Mouse (Mus musculus) cerebellum, adult 11-12 months (tissue): ENCODE data around the gene Larp1.

Source experiments
- DNase-seq: peaks from one replicate; pipeline ENCODE4 v3.0.0; 2022

Gene Larp1

GRCm38 (mm10) chr11:58003734-58004133, 5.1 kb upstream of the Larp1 start:
- DNase-seq = no peak

- no peak for DNase-seq
Measured at GRCm38 (mm10) chr11:58005110-58005509, 3.8 kb upstream of the Larp1 start.

- no peak for DNase-seq
Measured at GRCm38 (mm10) chr11:58008013-58008412, 851 bp upstream of the Larp1 start.

GRCm38 (mm10) chr11:58008437-58009050, 320 bp upstream of the Larp1 start:
- peak; percentile 88 for DNase-seq

GRCm38 (mm10) chr11:58009516-58010141, 765 bp downstream of the Larp1 start:
- peak; percentile 76 for DNase-seq

- no peak for DNase-seq
Measured at GRCm38 (mm10) chr11:58010226-58010781, 1.4 kb downstream of the Larp1 start.

GRCm38 (mm10) chr11:58010930-58011329, 2.1 kb downstream of the Larp1 start:
- DNase-seq = no peak

GRCm38 (mm10) chr11:58011813-58012212, 2.9 kb downstream of the Larp1 start:
- DNase-seq = no peak

GRCm38 (mm10) chr11:58012674-58013073, 3.8 kb downstream of the Larp1 start:
- no peak for DNase-seq

- DNase-seq = no peak
Measured at GRCm38 (mm10) chr11:58013100-58013499, 4.2 kb downstream of the Larp1 start.

- no peak for DNase-seq
Measured at GRCm38 (mm10) chr11:58014604-58015003, 5.7 kb downstream of the Larp1 start.

- DNase-seq = no peak
Measured at GRCm38 (mm10) chr11:58015339-58015738, 6.5 kb downstream of the Larp1 start.

GRCm38 (mm10) chr11:58016371-58016770, 7.5 kb downstream of the Larp1 start:
- DNase-seq = no peak

- DNase-seq = no peak
Measured at GRCm38 (mm10) chr11:58017422-58017821, 8.6 kb downstream of the Larp1 start.

GRCm38 (mm10) chr11:58018287-58018686, 9.4 kb downstream of the Larp1 start:
- DNase-seq = no peak

- DNase-seq = no peak
Measured at GRCm38 (mm10) chr11:58018701-58019100, 9.8 kb downstream of the Larp1 start.

GRCm38 (mm10) chr11:58021095-58021494, 12.2 kb downstream of the Larp1 start:
- DNase-seq = no peak

- DNase-seq = no peak
Measured at GRCm38 (mm10) chr11:58021618-58022017, 12.8 kb downstream of the Larp1 start.

GRCm38 (mm10) chr11:58024271-58024670, 15.4 kb downstream of the Larp1 start:
- no peak for DNase-seq

- no peak for DNase-seq
Measured at GRCm38 (mm10) chr11:58024671-58025070, 15.8 kb downstream of the Larp1 start.

- no peak for DNase-seq
Measured at GRCm38 (mm10) chr11:58025881-58026280, 17.0 kb downstream of the Larp1 start.

GRCm38 (mm10) chr11:58026337-58026736, 17.5 kb downstream of the Larp1 start:
- no peak for DNase-seq

- no peak for DNase-seq
Measured at GRCm38 (mm10) chr11:58026860-58027259, 18.0 kb downstream of the Larp1 start.

GRCm38 (mm10) chr11:58028981-58029380, 20.1 kb downstream of the Larp1 start:
- no peak for DNase-seq

- DNase-seq = no peak
Measured at GRCm38 (mm10) chr11:58029869-58030268, 21.0 kb downstream of the Larp1 start.
